Mouse (Mus musculus) effector memory CD4-positive, alpha-beta T cell, adult 5 months (primary cell): Measurements from ENCODE around the gene Olfr770. TPM values are rescaled to one million over a fixed set of nuclear protein-coding genes. Genes with fewer than 3 reads are reported as not detected.

ENCODE experiments used
- polyA plus RNA-seq: library from polyadenylated mRNA; unstranded; fragments of 100-300 nt; shearing (Covaris generic); gene quantifications from one replicate; pipeline ENCODE4 v1.2.1, GENCODE M21; 2017

The Olfr770 gene
- not detected for polyA plus RNA-seq

GRCm38 (mm10) chr10:129138898-129139297, at the start of gene Olfr770:
Gene Olfr770, minus strand, starts transcription at chr10:129138998.

GRCm38 (mm10) chr10:129187319-129187718, 48.5 kb upstream of the Olfr770 start, which contains the start of gene Olfr773:
Gene Olfr773, minus strand, starts transcription at chr10:129187419.

GRCm38 (mm10) chr10:129177821-129178220, 39.0 kb upstream of the Olfr770 start, which contains the start of gene Olfr772:
Gene Olfr772, minus strand, starts transcription at chr10:129177921.

GRCm38 (mm10) chr10:129164651-129165050, 25.9 kb upstream of the Olfr770 start, which contains the start of gene Olfr771:
Gene Olfr771, minus strand, starts transcription at chr10:129164751.

GRCm38 (mm10) chr10:129117761-129118160, 21.0 kb downstream of the Olfr770 start, which contains the start of gene Olfr769:
Gene Olfr769, minus strand, starts transcription at chr10:129117861.

GRCm38 (mm10) chr10:129099275-129099674, 39.5 kb downstream of the Olfr770 start, which contains the start of gene Olfr768:
Gene Olfr768, minus strand, starts transcription at chr10:129099375.

GRCm38 (mm10) chr10:129082810-129083209, 56.0 kb downstream of the Olfr770 start, which contains the start of gene Olfr767:
Gene Olfr767, minus strand, starts transcription at chr10:129082910.

Other genes with a start within 250 kb of the Olfr770 start
- 2.0 TPM for gene Gdf11, start 247.3 kb downstream of the Olfr770 start, polyA plus RNA-seq
- not detected for gene Cd63, start 238.0 kb downstream of the Olfr770 start, polyA plus RNA-seq
- 6.6 TPM for gene Rdh5, start 216.1 kb downstream of the Olfr770 start, polyA plus RNA-seq
- 118 TPM for gene Bloc1s1, start 215.0 kb downstream of the Olfr770 start, polyA plus RNA-seq
- gene Itga7, start 205.2 kb downstream of the Olfr770 start, polyA plus RNA-seq: 45.8 TPM
- gene Mettl7b, start 178.0 kb downstream of the Olfr770 start, polyA plus RNA-seq: not detected
- gene Olfr9, start 149.6 kb downstream of the Olfr770 start, polyA plus RNA-seq: 0.20 TPM
- not detected for gene Olfr763, start 128.2 kb downstream of the Olfr770 start, polyA plus RNA-seq
- not detected for gene Olfr764-ps1, start 99.1 kb downstream of the Olfr770 start, polyA plus RNA-seq
- gene Olfr765, start 89.0 kb downstream of the Olfr770 start, polyA plus RNA-seq: not detected
- gene Olfr766-ps1, start 70.0 kb downstream of the Olfr770 start, polyA plus RNA-seq: not detected
- not detected for gene Olfr767, start 56.1 kb downstream of the Olfr770 start, polyA plus RNA-seq
- gene Olfr768, start 39.6 kb downstream of the Olfr770 start, polyA plus RNA-seq: not detected
- not detected for gene Olfr769, start 21.1 kb downstream of the Olfr770 start, polyA plus RNA-seq
- not detected for gene Olfr771, start 25.8 kb upstream of the Olfr770 start, polyA plus RNA-seq
- not detected for gene Olfr772, start 38.9 kb upstream of the Olfr770 start, polyA plus RNA-seq
- not detected for gene Olfr773, start 48.4 kb upstream of the Olfr770 start, polyA plus RNA-seq
- not detected for gene Olfr774, start 97.2 kb upstream of the Olfr770 start, polyA plus RNA-seq
- not detected for gene Olfr775, start 109.4 kb upstream of the Olfr770 start, polyA plus RNA-seq
- not detected for gene Olfr776, start 120.1 kb upstream of the Olfr770 start, polyA plus RNA-seq
- gene Olfr777, start 132.5 kb upstream of the Olfr770 start, polyA plus RNA-seq: not detected
- not detected for gene Olfr780, start 179.1 kb upstream of the Olfr770 start, polyA plus RNA-seq
- gene Olfr781, start 189.9 kb upstream of the Olfr770 start, polyA plus RNA-seq: not detected
- not detected for gene Olfr782, start 209.9 kb upstream of the Olfr770 start, polyA plus RNA-seq
- not detected for gene Olfr784, start 245.1 kb upstream of the Olfr770 start, polyA plus RNA-seq